Mouse (Mus musculus): ENCODE measurements around the gene Shank2. TPM values are rescaled to one million over a fixed set of nuclear protein-coding genes. Genes with fewer than 3 reads are reported as not detected.

Gene Shank2
- polyA plus RNA-seq, 1 experiment = 0.70 TPM

DNA sequence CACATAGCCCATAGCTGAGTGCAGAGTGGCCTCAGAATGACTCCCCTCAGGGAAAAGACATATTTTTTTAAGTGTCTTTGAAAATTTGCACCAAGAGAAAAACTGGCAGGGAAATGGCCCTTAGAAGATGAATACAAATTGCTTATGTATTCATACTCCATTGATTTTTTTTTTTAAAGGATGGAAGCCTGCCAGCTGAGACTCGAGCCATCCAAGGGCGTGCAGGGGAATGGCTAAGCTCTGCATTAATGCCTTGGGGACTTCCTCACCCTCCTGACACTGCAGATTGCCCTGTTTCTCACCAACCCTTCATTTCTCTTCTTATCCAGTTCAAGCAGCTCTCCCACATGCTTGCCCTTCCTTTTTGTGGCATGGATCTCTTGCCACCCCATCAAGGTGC is 85.5 kb downstream of the Shank2 start:
- Histone ChIP-seq H3K79me2 (ENCODE audit: control insufficient read depth, insufficient read depth) (no peaks in the 10 kb centered on the region), H3K4me3 (ENCODE audit: insufficient read depth, poor library complexity, severe bottlenecking) (no peak overlapping the region), H3K36me3 (ENCODE audit: control insufficient read depth, insufficient read depth) (no peaks in the 10 kb centered on the region), H3ac (ENCODE audit: control insufficient read depth, insufficient read length, low read depth) (no peak overlapping the region), H3K79me3 (ENCODE audit: low read depth) (no peaks in the 10 kb centered on the region), H3K27me3 (ENCODE audit: control insufficient read depth, insufficient read depth, insufficient read length) (no peaks in the 10 kb centered on the region)
- TF ChIP-seq FOSL1 (IDR thresholded peaks at IDR 0.05; ENCODE audit: insufficient read depth, low read length, poor library complexity, severe bottlenecking) (no peak), MYOG (IDR thresholded peaks at IDR 0.05; ENCODE audit: control insufficient read depth, extremely low read depth, insufficient read length) (no peak), CEBPB (IDR thresholded peaks at IDR 0.05; ENCODE audit: low read depth) (no peak), MYOD1 (IDR thresholded peaks at IDR 0.05; ENCODE audit: control insufficient read depth, insufficient read length, low read depth) (no peak), USF1 (IDR thresholded peaks at IDR 0.05; ENCODE audit: low read depth) (no peak), MAX (IDR thresholded peaks at IDR 0.05) (no peak)

DNA sequence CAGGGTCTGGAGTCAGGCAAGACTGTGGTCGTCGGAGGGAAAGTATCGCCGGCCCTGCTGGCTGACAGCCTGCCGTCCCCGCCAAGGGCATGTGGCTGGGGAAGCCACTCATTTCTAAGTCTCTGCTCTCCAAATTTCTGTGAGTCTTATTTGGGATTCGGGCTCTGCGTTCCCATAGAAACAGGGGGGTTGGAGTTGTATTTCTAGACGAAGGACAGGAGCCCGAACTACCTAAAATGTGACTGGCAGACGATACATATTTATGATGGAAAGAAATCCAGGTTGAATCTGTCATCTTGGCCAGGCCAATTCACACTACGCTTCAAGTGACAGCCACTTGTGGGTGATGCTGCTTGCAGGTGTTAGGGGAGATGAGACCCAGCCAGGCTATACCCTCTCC is 92.4 kb downstream of the Shank2 start:
- Histone ChIP-seq H3K4me3 (ENCODE audit: insufficient read depth, poor library complexity, severe bottlenecking) (no peak overlapping the region), H3K27me3 (ENCODE audit: control insufficient read depth, insufficient read depth, insufficient read length) (peaks cover 6% of the 10 kb centered on the region), H3K79me2 (ENCODE audit: control insufficient read depth, insufficient read depth) (no peaks in the 10 kb centered on the region), H3K79me3 (ENCODE audit: low read depth) (no peaks in the 10 kb centered on the region), H3K36me3 (ENCODE audit: control insufficient read depth, insufficient read depth) (no peaks in the 10 kb centered on the region), H3ac (ENCODE audit: control insufficient read depth, insufficient read length, low read depth) (no peak overlapping the region)
- TF ChIP-seq MYOD1 (IDR thresholded peaks at IDR 0.05; ENCODE audit: control insufficient read depth, insufficient read length, low read depth) (no peak), MYOG (IDR thresholded peaks at IDR 0.05; ENCODE audit: control insufficient read depth, extremely low read depth, insufficient read length) (no peak), CEBPB (IDR thresholded peaks at IDR 0.05; ENCODE audit: low read depth) (no peak), FOSL1 (IDR thresholded peaks at IDR 0.05; ENCODE audit: insufficient read depth, low read length, poor library complexity, severe bottlenecking) (no peak), USF1 (IDR thresholded peaks at IDR 0.05; ENCODE audit: low read depth) (no peak), MAX (IDR thresholded peaks at IDR 0.05) (no peak), CTCF (IDR thresholded peaks at IDR 0.05; ENCODE audit: control insufficient read depth, insufficient read depth, insufficient read length) (no peak)

DNA sequence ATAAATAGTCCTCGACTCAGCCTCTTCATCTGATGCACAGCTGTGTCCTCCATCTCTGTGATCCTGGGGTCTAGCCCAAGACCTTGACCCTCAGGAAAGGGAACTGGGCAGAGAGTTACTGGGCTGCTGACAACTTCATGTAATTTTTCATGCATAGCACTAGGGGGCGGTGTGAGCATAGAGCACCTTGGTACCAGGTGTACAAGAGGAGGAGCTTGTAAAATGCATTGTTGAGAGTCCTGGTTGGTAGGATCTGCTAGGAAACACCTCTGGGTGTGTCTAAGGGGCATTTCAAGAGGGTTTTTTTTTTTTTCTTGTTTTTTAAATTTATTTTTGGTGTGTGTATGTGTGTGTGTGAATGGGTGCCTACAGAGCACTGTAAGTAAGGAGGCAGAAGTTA is 95.6 kb downstream of the Shank2 start:
- H3ac ChIP-seq (ENCODE audit: control insufficient read depth, insufficient read length, low read depth) = no peak overlapping the region
- H3K4me3 ChIP-seq (ENCODE audit: insufficient read depth, poor library complexity, severe bottlenecking) = no peak overlapping the region
- no peaks in the 10 kb centered on the region for H3K36me3 ChIP-seq (ENCODE audit: control insufficient read depth, insufficient read depth)
- peaks cover 17% of the 10 kb centered on the region for H3K27me3 ChIP-seq (ENCODE audit: control insufficient read depth, insufficient read depth, insufficient read length)
- H3K79me3 ChIP-seq (ENCODE audit: low read depth) = no peaks in the 10 kb centered on the region
- no peaks in the 10 kb centered on the region for H3K79me2 ChIP-seq (ENCODE audit: control insufficient read depth, insufficient read depth)
- no peak for TF ChIP-seq MYOD1 (IDR thresholded peaks at IDR 0.05; ENCODE audit: control insufficient read depth, insufficient read length, low read depth)
- TF ChIP-seq CEBPB (IDR thresholded peaks at IDR 0.05; ENCODE audit: low read depth) = no peak
- no peak for TF ChIP-seq MYOG (IDR thresholded peaks at IDR 0.05; ENCODE audit: control insufficient read depth, extremely low read depth, insufficient read length)
- no peak for TF ChIP-seq MAX (IDR thresholded peaks at IDR 0.05)
- no peak for TF ChIP-seq USF1 (IDR thresholded peaks at IDR 0.05; ENCODE audit: low read depth)
- TF ChIP-seq FOSL1 (IDR thresholded peaks at IDR 0.05; ENCODE audit: insufficient read depth, low read length, poor library complexity, severe bottlenecking) = no peak
- no peak for TF ChIP-seq CTCF (IDR thresholded peaks at IDR 0.05; ENCODE audit: control insufficient read depth, insufficient read depth, insufficient read length)

DNA sequence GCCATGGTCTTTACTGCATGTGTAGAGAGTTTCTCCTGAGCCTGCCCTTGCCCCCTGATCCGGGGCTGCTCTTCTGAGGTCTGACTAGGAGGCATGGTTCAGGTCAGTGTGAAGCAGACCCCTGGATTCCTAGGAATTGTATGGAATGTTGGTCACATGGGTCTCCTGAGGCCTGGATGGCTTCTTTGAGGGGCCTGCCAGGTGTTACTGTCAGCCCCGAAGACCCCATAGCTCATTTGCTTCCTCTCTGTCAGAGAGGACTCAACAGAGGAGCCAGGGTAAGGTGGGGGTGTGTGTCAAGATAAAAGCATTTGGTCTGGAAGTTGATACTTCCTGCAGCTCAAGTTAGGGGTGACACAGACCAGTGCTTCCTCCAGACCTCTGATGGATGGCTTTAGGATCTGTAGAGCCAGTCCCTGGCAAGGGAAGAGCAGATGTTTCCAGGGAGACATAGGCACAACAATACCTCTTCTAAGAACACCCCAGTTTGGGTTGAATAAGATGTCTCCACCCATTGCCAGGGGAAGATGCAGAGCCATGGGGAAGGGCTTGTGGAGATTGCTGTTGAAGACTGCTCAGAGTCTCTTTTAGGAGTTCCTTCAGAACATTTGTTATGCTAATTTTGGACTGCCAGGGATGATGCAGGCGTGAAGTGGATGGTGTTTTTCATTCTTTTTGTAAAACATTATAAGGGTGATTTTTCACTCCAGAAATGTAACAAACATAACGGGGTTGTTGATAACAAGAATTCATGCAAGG is 100.7 kb downstream of the Shank2 start:
- Histone ChIP-seq H3K27me3 (ENCODE audit: control insufficient read depth, insufficient read depth, insufficient read length) (peaks cover 17% of the 10 kb centered on the region), H3K79me3 (ENCODE audit: low read depth) (no peaks in the 10 kb centered on the region), H3ac (ENCODE audit: control insufficient read depth, insufficient read length, low read depth) (no peak overlapping the region), H3K4me3 (ENCODE audit: insufficient read depth, poor library complexity, severe bottlenecking) (no peak overlapping the region), H3K79me2 (ENCODE audit: control insufficient read depth, insufficient read depth) (no peaks in the 10 kb centered on the region), H3K36me3 (ENCODE audit: control insufficient read depth, insufficient read depth) (no peaks in the 10 kb centered on the region)
- TF ChIP-seq MYOD1 (IDR thresholded peaks at IDR 0.05; ENCODE audit: control insufficient read depth, insufficient read length, low read depth) (no peak), CEBPB (IDR thresholded peaks at IDR 0.05; ENCODE audit: low read depth) (no peak), USF1 (IDR thresholded peaks at IDR 0.05; ENCODE audit: low read depth) (no peak), FOSL1 (IDR thresholded peaks at IDR 0.05; ENCODE audit: insufficient read depth, low read length, poor library complexity, severe bottlenecking) (no peak), MYOG (IDR thresholded peaks at IDR 0.05; ENCODE audit: control insufficient read depth, extremely low read depth, insufficient read length) (no peak), MAX (IDR thresholded peaks at IDR 0.05) (no peak), CTCF (IDR thresholded peaks at IDR 0.05; ENCODE audit: control insufficient read depth, insufficient read depth, insufficient read length) (no peak)

DNA sequence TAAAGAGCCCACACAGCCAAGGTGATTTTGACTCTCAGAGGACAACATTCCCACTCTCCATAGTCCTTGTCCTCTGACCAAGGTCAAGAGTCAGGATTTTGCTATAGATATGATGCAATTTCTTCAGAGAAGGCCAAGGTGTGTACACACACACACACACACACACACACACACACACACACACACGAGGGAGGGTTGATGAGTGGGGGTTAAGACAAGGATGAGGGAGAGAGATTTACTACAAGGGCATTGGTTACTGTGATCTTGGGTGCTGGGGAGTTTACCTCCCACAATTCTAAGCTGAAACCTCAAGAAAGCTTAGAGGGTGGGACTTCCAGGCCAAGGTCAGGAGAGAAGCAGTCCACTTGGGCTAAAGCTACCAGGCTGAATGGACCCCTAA is 104.2 kb downstream of the Shank2 start:
- Histone ChIP-seq H3K4me3 (ENCODE audit: insufficient read depth, poor library complexity, severe bottlenecking) (no peak overlapping the region), H3K36me3 (ENCODE audit: control insufficient read depth, insufficient read depth) (no peaks in the 10 kb centered on the region), H3K79me3 (ENCODE audit: low read depth) (no peaks in the 10 kb centered on the region), H3K27me3 (ENCODE audit: control insufficient read depth, insufficient read depth, insufficient read length) (peaks cover 13% of the 10 kb centered on the region), H3K79me2 (ENCODE audit: control insufficient read depth, insufficient read depth) (no peaks in the 10 kb centered on the region), H3ac (ENCODE audit: control insufficient read depth, insufficient read length, low read depth) (no peak overlapping the region)
- TF ChIP-seq USF1 (IDR thresholded peaks at IDR 0.05; ENCODE audit: low read depth) (no peak), MYOD1 (IDR thresholded peaks at IDR 0.05; ENCODE audit: control insufficient read depth, insufficient read length, low read depth) (no peak), MAX (IDR thresholded peaks at IDR 0.05) (no peak), FOSL1 (IDR thresholded peaks at IDR 0.05; ENCODE audit: insufficient read depth, low read length, poor library complexity, severe bottlenecking) (no peak), CTCF (IDR thresholded peaks at IDR 0.05; ENCODE audit: control insufficient read depth, insufficient read depth, insufficient read length) (no peak), MYOG (IDR thresholded peaks at IDR 0.05; ENCODE audit: control insufficient read depth, extremely low read depth, insufficient read length) (no peak)
